Mouse (Mus musculus): ENCODE measurements around the gene Fsip1. TPM values are rescaled to one million over a fixed set of nuclear protein-coding genes. Genes with fewer than 3 reads are reported as not detected.

Gene Fsip1
- total RNA-seq, 4 experiments from 2014 or later: 0.41 to 1.3 (median 0.80) TPM

DNA sequence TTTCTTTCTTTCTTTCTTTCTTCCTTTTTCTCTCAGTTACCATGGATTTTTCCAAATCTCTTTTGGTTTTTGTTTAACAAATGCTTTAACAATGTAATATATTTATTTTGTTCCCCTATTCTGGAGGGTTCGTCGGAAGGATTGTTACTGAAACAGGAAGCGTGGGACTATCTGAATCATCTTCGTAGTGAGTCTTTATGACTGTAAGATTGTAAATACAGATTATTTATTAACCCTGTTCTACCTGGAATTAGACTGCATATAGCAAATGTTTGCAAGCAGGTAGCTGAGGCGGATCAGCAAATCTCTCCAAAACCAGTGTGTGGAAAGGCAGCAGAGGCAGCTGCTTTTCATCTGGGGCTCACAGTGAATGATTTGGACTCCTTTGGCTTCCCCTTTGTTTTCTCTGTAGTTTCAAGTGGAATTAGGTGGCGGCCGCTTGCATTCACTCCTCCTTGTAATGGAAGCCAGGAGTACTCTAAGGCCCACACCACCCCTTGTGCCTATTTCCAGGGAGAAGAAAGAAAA is 130.8 kb downstream of the Fsip1 start:
- no peak for DNase-seq (ENCODE audit: low spot score in 2 of 2)

DNA sequence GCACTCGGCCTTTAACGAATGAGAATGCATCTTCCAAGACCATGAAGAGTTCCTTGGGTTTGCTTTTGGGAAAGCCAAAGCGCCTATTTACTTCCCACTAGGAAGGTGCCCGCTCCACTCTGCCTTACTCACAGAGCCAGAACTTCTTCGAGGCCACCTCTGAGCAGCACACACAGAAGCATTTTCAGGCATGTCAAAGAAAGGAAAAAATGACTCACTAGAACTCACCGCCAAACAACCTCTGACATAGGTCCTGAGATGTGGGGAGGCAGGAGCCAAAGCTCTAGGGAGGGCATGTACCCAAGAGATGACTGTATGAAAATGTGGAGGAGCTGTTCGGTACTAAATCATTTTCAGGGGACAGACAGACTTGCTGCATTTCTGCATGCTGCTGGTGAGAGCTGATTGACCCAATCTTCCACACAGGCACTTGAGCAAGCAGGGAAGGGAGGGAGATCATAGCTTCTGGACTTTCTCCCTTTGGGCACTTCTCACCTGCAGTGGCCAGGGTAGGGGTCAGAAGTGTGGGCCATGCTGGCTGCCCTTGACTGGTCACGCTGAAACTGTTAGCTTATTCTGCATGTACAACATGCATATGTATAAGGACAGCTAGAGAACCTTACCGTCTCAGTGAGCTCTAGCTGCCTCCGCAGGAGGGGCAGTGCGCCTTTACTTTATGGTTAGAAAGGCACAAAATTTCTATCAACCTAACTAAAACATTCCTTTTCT is 131.4 kb downstream of the Fsip1 start:
- DNase-seq (ENCODE audit: low spot score in 2 of 2): no peak

DNA sequence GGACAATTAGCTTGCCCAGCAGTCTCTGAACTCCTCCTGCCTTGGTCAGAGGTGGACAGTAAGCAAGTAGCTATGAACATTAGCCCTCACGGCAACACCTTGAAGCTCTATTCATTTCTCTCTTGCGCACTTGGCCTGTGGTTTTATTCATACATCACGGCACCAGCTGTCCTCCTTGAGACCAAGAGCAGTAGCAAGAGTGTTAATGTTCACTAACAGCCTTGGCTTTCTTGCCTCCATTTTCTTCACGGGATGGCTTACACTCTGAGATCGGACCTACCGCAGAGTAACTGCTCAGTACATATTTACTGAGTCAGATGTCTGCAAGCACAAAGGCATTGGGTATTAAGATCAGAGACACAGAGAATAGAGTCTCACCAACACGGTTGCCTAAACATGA is 132.3 kb downstream of the Fsip1 start:
- DNase-seq (ENCODE audit: low spot score in 2 of 2): no peak

GRCm38 (mm10) chr2:118123743-118124142 is 133.0 kb downstream of the Fsip1 start:
- no peak for DNase-seq (ENCODE audit: low spot score in 2 of 2)

GRCm38 (mm10) chr2:118122291-118122690 is 134.5 kb downstream of the Fsip1 start:
- DNase-seq (ENCODE audit: low spot score in 2 of 2): no peak

DNA sequence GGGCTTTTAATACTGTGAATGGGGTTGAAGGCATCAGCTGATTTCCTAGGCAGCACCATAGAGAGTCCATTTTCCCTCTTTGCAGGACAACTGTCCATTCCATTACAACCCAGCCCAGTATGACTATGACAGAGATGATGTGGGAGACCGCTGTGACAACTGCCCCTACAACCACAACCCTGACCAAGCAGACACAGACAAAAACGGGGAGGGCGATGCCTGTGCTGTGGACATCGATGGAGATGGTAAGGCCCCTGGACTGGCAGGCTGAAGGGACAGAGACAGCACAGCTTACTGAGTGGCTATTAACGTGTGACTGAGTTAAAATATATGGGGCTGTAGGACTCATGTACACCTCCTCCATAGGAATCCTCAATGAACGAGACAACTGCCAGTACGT is 136.0 kb downstream of the Fsip1 start:
- DNase-seq (ENCODE audit: low spot score in 2 of 2): no peak

DNA sequence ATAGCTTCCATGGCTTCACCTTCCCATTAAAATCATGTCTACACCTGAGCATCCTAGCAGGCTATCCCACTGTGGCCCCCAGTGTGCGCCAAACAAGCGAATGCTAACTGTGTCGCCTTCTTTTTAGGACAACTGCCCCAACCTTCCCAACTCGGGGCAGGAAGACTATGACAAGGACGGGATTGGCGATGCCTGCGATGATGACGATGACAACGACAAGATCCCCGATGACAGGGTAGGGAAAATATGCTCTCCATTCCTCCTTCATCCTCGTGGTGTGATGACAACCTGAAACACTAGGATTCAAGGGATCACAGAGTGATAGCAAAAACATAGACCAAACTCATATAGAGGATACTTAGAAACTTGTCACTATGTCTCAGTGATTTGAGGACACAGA is 136.7 kb downstream of the Fsip1 start:
- no peak for DNase-seq (ENCODE audit: low spot score in 2 of 2)

DNA sequence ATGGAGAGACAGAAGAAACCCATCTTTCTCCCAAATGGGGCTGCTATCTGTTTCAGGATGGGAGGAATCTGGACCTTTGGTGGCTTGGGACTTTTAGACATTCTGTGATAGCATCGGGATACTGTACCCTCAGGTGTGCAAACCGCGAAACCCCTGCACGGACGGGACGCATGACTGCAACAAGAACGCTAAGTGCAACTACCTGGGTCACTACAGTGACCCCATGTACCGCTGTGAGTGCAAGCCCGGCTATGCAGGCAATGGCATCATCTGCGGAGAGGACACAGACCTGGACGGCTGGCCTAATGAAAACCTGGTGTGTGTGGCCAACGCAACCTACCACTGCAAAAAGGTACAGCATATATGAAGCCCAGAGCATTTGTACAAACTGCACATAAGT is 137.1 kb downstream of the Fsip1 start:
- no peak for DNase-seq (ENCODE audit: low spot score in 2 of 2)

GRCm38 (mm10) chr2:118118515-118118914 is 138.3 kb downstream of the Fsip1 start:
- no peak for DNase-seq (ENCODE audit: low spot score in 2 of 2)

DNA sequence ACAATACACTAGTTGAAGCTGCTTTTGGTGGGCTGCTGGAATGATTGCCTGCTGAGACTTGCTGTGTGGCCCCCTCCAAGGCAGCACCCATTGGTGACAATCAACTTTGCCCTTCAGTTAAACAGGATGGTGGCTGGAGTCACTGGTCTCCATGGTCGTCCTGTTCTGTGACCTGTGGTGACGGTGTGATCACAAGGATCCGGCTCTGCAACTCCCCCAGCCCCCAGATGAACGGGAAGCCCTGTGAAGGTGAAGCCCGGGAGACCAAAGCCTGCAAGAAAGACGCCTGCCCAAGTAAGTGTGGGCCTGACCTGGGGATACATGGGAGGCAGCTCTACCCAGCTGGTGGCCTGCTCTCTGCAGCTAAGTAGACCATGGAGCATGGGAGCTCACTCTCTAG is 138.7 kb downstream of the Fsip1 start:
- no peak for DNase-seq (ENCODE audit: low spot score in 2 of 2)

- no peak for DNase-seq (ENCODE audit: low spot score in 2 of 2)
Measured at GRCm38 (mm10) chr2:118117401-118117800, 139.4 kb downstream of the Fsip1 start.

DNA sequence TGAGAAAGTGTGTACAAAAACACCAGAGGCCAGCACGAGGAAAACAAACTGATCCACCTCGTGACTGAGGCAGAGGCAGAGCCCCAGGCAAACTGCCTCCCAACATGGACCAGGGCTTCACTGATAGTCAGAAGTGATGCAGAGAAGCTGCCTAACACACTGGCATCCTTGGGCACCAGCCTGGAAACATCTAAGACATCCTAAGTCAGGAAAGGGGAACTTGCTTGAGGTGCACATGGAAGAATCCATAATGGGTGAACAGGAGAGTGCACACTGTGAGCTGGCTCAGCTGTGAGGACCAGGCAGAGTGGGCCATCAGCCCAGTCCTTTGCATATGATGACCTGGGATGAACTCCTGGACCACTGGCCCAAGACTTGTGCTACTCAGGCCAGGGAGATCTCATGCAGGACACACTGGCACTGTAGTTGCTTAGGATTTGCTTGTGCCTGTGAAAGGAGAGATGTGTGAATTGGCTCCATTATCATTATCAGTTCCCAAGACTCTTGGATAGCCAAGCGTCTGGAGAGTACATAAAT is 139.9 kb downstream of the Fsip1 start:
- no peak for DNase-seq (ENCODE audit: low spot score in 2 of 2)

GRCm38 (mm10) chr2:118116180-118116579 is 140.6 kb downstream of the Fsip1 start:
- DNase-seq (ENCODE audit: low spot score in 2 of 2): no peak

GRCm38 (mm10) chr2:118115647-118116046 is 141.1 kb downstream of the Fsip1 start:
- DNase-seq (ENCODE audit: low spot score in 2 of 2): no peak

DNA sequence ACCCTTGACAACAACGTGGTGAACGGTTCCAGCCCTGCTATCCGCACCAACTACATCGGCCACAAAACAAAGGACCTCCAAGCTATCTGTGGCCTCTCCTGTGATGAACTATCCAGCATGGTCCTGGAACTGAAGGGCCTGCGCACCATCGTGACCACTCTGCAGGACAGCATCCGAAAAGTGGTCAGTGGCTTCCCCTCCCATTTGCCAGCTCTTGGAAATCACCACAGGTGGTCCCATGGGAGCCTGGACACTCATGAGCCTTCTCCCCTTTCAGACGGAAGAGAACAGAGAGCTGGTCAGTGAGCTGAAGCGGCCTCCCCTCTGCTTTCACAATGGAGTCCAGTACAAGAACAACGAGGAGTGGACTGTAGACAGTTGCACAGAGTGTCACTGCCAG is 142.1 kb downstream of the Fsip1 start:
- DNase-seq (ENCODE audit: low spot score in 2 of 2): no peak

GRCm38 (mm10) chr2:118113808-118114524 is 142.8 kb downstream of the Fsip1 start:
- no peak for DNase-seq (ENCODE audit: low spot score in 2 of 2)

DNA sequence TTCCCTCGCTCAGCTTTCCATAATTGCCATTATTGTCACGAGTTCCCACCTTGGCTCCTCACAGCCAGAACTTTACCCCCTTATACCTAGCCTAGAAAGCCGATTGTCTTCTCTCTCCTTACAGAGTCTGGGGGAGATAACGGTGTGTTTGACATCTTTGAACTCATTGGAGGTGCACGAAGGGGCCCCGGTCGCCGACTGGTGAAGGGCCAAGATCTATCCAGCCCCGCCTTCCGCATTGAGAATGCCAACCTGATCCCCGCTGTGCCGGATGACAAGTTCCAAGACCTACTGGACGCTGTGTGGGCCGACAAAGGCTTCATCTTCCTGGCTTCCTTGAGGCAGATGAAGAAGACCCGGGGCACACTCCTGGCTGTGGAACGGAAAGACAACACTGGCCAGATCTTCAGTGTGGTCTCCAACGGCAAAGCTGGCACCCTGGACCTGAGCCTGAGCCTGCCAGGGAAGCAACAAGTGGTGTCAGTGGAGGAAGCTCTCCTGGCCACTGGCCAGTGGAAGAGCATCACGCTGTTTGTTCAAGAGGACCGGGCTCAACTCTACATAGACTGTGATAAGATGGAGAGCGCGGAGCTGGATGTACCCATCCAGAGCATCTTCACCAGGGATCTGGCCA is 143.8 kb downstream of the Fsip1 start:
- no peak for DNase-seq (ENCODE audit: low spot score in 2 of 2)

DNA sequence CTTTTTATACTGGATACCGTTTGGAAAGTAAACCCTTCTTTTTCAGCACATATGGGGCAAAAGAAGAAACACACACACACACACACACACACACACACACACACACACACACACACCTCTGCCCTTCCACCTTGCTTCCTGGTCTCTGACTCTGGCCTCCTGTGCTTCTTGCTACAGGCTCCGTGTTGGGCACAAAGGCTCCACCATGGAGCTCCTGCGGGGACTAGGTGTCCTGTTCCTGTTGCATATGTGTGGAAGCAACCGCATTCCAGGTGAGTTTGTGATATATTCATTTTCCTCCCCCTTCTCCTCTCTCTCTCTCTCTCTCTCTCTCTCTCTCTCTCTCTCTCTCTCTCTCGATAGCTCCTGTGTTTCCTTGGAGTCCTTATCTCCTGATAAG is 144.3 kb downstream of the Fsip1 start:
- no peak for DNase-seq (ENCODE audit: low spot score in 2 of 2)

DNA sequence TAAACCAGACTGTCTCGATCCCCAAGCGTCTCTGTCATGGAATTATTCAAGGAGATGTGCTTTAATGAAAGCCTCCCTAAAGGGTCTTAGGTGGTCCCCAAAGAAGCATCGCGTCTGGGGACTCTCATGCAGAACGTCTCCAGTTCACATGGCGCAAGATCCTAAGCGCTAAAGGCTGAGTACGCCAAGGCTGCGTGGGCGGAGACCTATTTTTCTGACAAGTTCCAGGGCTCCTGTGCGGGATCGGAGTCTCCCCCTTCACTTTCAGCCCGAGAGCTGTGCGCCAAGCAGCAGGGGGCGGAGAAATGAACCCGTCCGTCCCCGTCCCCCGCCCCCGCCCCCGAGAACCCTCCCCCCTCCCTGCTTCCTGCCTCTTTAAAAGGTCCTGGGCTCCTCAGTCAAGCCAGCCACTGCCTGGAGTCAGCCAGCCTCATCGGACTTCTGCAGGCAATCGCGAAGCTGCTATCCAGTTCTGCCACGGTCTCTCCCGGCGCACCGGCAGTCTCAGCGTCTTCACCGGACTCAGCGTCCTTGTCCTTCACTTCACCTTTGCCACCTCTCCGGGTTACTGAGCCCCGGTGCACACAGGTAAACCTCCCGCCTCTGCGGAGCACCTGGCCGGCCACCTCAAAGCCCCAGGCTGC is 145.2 kb downstream of the Fsip1 start, which contains the start of gene Thbs1:
Thbs1 (plus strand) TSS at position 389 of the 644 bp plus-strand sequence.
- DNase-seq (ENCODE audit: low spot score in 2 of 2): peak; percentile 37 to 54

DNA sequence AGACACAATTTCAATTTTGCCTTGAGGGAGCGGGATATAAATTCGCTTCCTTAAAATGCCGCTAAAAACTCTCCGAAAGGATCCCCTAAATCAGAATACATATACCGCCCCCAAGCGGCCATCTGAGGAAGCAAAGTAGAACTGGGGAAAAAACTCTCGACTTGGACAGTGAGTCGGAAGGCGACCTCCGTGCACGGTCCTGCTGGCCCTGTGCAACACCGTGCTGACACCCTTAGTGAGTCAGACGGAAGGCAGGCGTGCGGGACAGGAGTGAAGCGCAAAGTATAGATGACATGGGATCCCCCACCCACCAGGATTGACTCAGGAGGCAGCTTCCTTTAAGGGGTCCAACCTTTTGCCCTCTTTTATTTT is 145.7 kb downstream of the Fsip1 start:
- peak; percentile 62 to 79 for DNase-seq (ENCODE audit: low spot score in 2 of 2)

- no peak for DNase-seq (ENCODE audit: low spot score in 2 of 2)
Measured at GRCm38 (mm10) chr2:118110225-118110915, 146.4 kb downstream of the Fsip1 start.
